Mouse (Mus musculus) heart, adult 2 months (tissue): ENCODE measurements around the gene Gm21897. TPM values are rescaled to one million over a fixed set of nuclear protein-coding genes. Genes with fewer than 3 reads are reported as not detected.

Experiments used
- DNase-seq, 2 experiments: peaks; one replicate each; pipeline ENCODE4 v3.0.0; 2021
- H3K27ac ChIP-seq: fragments of 200-600 bp; 2 replicates; pipeline ENCODE4 v1.8.1; 2022
- H3K27me3 ChIP-seq: fragments of 200-500 bp; 2 replicates; pipeline ENCODE4 v1.6.1; 2012; ENCODE audit warnings: mild to moderate bottlenecking, low read length, inconsistent platforms, mixed read lengths; ENCODE audit not compliant: control insufficient read depth, insufficient read depth
- H3K36me3 ChIP-seq: fragments of 200-500 bp; 2 replicates; pipeline ENCODE4 v1.6.1; 2012; ENCODE audit warnings: low read length, inconsistent platforms; ENCODE audit not compliant: control insufficient read depth, insufficient read depth
- H3K4me1 ChIP-seq: fragments of 200-500 bp; 2 replicates; pipeline ENCODE4 v1.6.1; 2011; ENCODE audit warnings: low read length; ENCODE audit not compliant: control insufficient read depth, insufficient read depth
- H3K4me3 ChIP-seq: fragments of 200-600 bp; 2 replicates; pipeline ENCODE4 v1.8.1; 2022
- H3K79me2 ChIP-seq: fragments of 200-500 bp; replicated peaks from 2 replicates; pipeline ENCODE4 v1.6.1; 2012; ENCODE audit warnings: mild to moderate bottlenecking, inconsistent platforms, low read length, moderate library complexity, mixed read lengths; ENCODE audit not compliant: control insufficient read depth, insufficient read depth
- H3K9ac ChIP-seq: fragments of 200-500 bp; 2 replicates; pipeline ENCODE4 v1.6.1; 2012; ENCODE audit warnings: low read depth, mild to moderate bottlenecking, control low read depth, inconsistent platforms, low read length, mixed read lengths
- CTCF ChIP-seq: fragments of 200-600 bp; IDR thresholded peaks from 2 replicates; pipeline ENCODE4 v1.8.1; 2022; ENCODE audit warnings: antibody characterized with exemption, mild to moderate bottlenecking, moderate library complexity
- EP300 ChIP-seq: fragments of 200-500 bp; IDR thresholded peaks from 2 replicates; pipeline ENCODE4 v1.6.1; 2011; ENCODE audit warnings: low read depth, low read length, control low read depth; ENCODE audit not compliant: insufficient read depth
- POLR2A ChIP-seq: fragments of 200-500 bp; IDR thresholded peaks from 2 replicates; pipeline ENCODE4 v1.6.1; 2011; ENCODE audit warnings: mild to moderate bottlenecking, low read depth, low read length, control low read depth; ENCODE audit not compliant: insufficient read depth
- WGBS: fragments of 180-500 bp; shearing (Covaris S2); methylation state at CpG from one replicate; pipeline ENCODE4 v1.1.7; 2018; 5-methylcytosine and 5-hydroxymethylcytosine counted together
- intact Hi-C: fragments of 180-260 bp; cut with DNase I; formaldehyde crosslinking; loops from one replicate; pipeline ENCODE4 v1.15.1; 2025
- polyA plus RNA-seq: library from polyadenylated mRNA; depleted of rRNA; stranded (reverse); fragments of >200 nt; gene quantifications from 2 replicates; pipeline ENCODE4 v1.2.3, GENCODE M21; 2012
- total RNA-seq, 2 experiments: library from RNA; stranded (reverse); gene quantifications; 2 replicates each; pipeline ENCODE4 v1.2.3; 2021

Gm21897 gene
- total and polyA plus RNA-seq, 3 experiments: not detected

DNA sequence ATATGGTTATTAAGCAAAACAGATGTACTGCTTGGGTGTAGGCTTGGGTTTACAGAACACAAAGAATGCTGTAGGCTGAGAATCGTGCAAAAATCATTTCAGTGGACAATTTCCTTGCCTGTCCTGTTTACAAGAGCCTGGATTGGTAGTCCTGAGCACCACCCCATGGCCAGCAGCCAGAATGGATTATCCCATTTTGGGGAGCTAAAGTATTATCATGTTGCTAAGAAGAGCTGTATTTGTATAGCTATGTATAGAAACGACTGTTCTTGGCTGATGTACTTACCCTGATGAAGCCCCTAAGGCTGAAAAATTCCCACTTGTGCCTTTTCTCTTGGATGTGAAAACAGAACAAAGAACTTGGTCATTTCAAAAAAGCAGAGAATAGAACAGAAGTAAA, 37.6 kb downstream of the Gm21897 start:
- Histone ChIP-seq H3K27ac (no peak overlapping the region), H3K36me3 (no peaks in the 10 kb centered on the region), H3K79me2 (no peaks in the 10 kb centered on the region), H3K9ac (no peak overlapping the region), H3K4me1 (peaks cover 2% of the 10 kb centered on the region; the same call in 1 of the 2 replicates), H3K4me3 (no peak overlapping the region), H3K27me3 (no peaks in the 10 kb centered on the region)
- WGBS: 43% methylated on average over 2 of the region's 2 CpGs
- DNase-seq: no peak
- intact Hi-C loops: no loop called here
- TF ChIP-seq CTCF: no peak
- no peak for TF ChIP-seq POLR2A
- TF ChIP-seq EP300: no peak

GRCm38 (mm10) chr16:15355339-15355738, 38.1 kb downstream of the Gm21897 start:
- no peak for DNase-seq
- Histone ChIP-seq H3K4me3 (no peak overlapping the region), H3K27ac (no peak overlapping the region), H3K36me3 (no peaks in the 10 kb centered on the region), H3K79me2 (no peaks in the 10 kb centered on the region), H3K4me1 (peaks cover 2% of the 10 kb centered on the region; the same call in 1 of the 2 replicates), H3K27me3 (no peaks in the 10 kb centered on the region), H3K9ac (no peak overlapping the region)
- 51% methylated on average over 1 of the region's 1 CpGs for WGBS
- intact Hi-C loops: no loop called here
- TF ChIP-seq POLR2A (no peak), EP300 (no peak), CTCF (no peak)

DNA sequence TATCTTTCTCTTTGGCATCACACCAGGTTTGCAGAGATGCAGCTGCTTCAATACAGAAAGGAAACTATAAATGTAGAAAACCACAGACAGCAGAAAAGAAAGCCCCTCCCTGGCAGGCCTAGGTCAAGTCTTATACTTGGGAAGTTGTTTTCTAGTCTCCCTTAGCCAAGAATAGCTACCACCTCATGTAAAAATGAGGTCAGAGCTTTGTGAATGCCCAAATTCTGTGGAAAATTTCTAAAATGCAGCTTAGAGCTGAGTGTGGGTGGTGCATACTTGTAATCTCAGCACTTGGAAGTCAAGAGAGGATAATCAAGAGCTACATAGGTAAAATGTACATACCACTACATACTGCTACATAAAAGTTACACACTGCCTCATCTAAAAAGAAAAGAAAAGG, 40.5 kb downstream of the Gm21897 start:
- no peak for DNase-seq
- H3K9ac ChIP-seq: no peak overlapping the region
- intact Hi-C loops: no loop called here
- TF ChIP-seq EP300 (no peak), POLR2A (no peak), CTCF (no peak)
- no peaks in the 10 kb centered on the region for H3K4me1 ChIP-seq
- no peaks in the 10 kb centered on the region for H3K27me3 ChIP-seq
- no peak overlapping the region for H3K4me3 ChIP-seq
- H3K79me2 ChIP-seq: no peaks in the 10 kb centered on the region
- H3K27ac ChIP-seq: no peak overlapping the region
- H3K36me3 ChIP-seq: no peaks in the 10 kb centered on the region

DNA sequence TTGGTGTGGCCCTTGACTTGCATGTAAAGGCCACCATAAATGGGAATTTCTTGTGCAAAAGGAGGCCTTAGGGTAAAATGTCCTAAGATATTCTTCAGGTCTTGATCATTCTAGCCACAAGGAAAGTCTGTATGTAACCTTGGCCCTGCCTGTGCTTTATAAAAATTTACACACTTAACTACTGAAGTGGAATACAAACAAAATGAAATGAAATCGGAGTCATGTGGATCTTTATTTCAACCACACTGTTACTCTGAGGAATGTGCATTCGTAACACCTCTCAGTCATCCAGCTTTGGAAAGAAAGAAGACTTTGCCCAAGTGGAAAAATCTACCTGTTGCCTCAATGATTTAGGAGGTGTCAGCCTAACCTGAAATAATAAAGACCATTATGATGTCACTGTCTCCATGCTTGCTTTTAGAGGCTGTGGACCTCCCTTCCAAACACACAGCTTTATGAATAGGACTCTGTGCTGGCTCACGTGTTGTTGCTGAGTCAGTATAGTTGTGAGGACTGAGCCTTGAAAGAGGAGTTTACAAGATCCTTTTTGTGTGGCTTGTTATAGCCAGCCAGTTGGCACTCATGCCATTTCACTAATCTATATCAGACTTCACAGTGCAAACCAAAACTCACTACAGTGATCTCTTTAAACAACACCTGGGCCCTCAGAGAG, 42.0 kb downstream of the Gm21897 start:
- Histone ChIP-seq H3K36me3 (no peaks in the 10 kb centered on the region), H3K27me3 (no peaks in the 10 kb centered on the region), H3K4me3 (no peak overlapping the region), H3K79me2 (no peaks in the 10 kb centered on the region), H3K4me1 (no peaks in the 10 kb centered on the region), H3K9ac (no peak overlapping the region), H3K27ac (no peak overlapping the region)
- no peak for DNase-seq
- intact Hi-C loops: no loop called here
- TF ChIP-seq CTCF: no peak
- TF ChIP-seq POLR2A: no peak
- TF ChIP-seq EP300: no peak
- WGBS: 82% methylated on average over 3 of the region's 3 CpGs

DNA sequence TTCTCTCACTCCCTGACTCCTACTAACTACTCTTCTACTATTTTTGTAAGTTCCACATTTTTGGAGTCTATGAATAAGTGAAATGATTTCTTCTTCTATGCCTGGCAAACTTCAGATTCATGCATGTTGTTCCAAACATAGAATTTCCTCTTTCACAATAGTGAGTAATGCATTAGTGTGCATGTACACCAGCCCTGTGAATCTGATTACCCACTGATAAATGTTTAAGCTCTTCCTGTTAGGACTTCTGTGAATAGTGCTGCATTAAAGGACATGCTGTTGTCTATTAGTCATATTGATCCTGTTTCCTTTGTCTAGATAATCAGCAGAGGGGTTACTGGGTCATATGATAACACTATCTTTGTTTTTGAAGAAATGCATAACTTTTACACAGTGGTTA, 43.6 kb downstream of the Gm21897 start:
- no peaks in the 10 kb centered on the region for H3K79me2 ChIP-seq
- H3K9ac ChIP-seq: no peak overlapping the region
- intact Hi-C loops: no loop called here
- no peak for DNase-seq
- H3K4me1 ChIP-seq: no peaks in the 10 kb centered on the region
- no peak for TF ChIP-seq EP300
- TF ChIP-seq POLR2A: no peak
- no peak for TF ChIP-seq CTCF
- no peaks in the 10 kb centered on the region for H3K36me3 ChIP-seq
- H3K27me3 ChIP-seq: no peaks in the 10 kb centered on the region
- H3K27ac ChIP-seq: no peak overlapping the region
- no peak overlapping the region for H3K4me3 ChIP-seq
